ENCODE assay signal across 21 mouse cellular contexts in genomic region chr4:83301713-83302112, GRCm38 (mm10).
"Had no signal": no experiment of that assay in that cellular context is flagged by ENCODE, and none has a peak within 500 bp of the region (broad histone marks: within the 10 kb centered on the region; RNA-seq: fewer than 3 reads in every experiment).

No protein-coding gene starts in this region.

- ATAC-seq: midbrain, embryonic 15.5 days had no signal

- H3K27me3 ChIP-seq: megakaryocyte, embryonic 14.5 days; midbrain, embryonic 13.5 days; midbrain, embryonic 15.5 days; neural tube, embryonic 13.5 days; neural tube, embryonic 15.5 days; stomach, embryonic 15.5 days had no signal

- H3K4me2 ChIP-seq: lung, embryonic 14.5 days; midbrain, embryonic 11.5 days; midbrain, embryonic 13.5 days; midbrain, embryonic 15.5 days; neural tube, embryonic 13.5 days; neural tube, embryonic 15.5 days; stomach, embryonic 15.5 days had no signal

- H3K27ac ChIP-seq: macrophage; midbrain, embryonic 13.5 days; midbrain, embryonic 15.5 days; neural tube, embryonic 13.5 days; neural tube, embryonic 15.5 days; stomach, embryonic 15.5 days; stomach, postnatal 0 days had no signal

- DNase-seq: lung, adult 18-20 months; lung, embryonic 14.5 days; lung, postnatal 10 days; lung, postnatal 36 days; retina, postnatal 1 day; right cerebral cortex, adult 18-20 months; right cerebral cortex, postnatal 25 days; right cerebral cortex, postnatal 4 days; spleen, adult 18-20 months; thymus, adult 2 months; thymus, postnatal 25 days; thymus, postnatal 4 days had no signal

- H3K4me3 ChIP-seq: megakaryocyte, embryonic 14.5 days; midbrain, embryonic 13.5 days; midbrain, embryonic 15.5 days; neural tube, embryonic 13.5 days; neural tube, embryonic 15.5 days; stomach, embryonic 15.5 days had no signal

- H3K36me3 ChIP-seq: midbrain, embryonic 13.5 days; midbrain, embryonic 15.5 days; neural tube, embryonic 13.5 days; neural tube, embryonic 15.5 days; stomach, embryonic 15.5 days had no signal
